Mouse (Mus musculus) kidney, embryonic 16.5 days (tissue): ENCODE data around the gene Smyd2. TPM values are rescaled to one million over a fixed set of nuclear protein-coding genes. Genes with fewer than 3 reads are reported as not detected.

Source experiments
- ATAC-seq: fragments of 200-750 bp; cut with Nextera tagmentation; 2 replicates; pipeline ENCODE4 v1.8.0; 2017; ENCODE audit warnings: moderate TSS enrichment; ENCODE audit not compliant: low FRiP score, low TSS enrichment
- H3K27ac ChIP-seq: fragments of 300-500 bp; sonication (generic); 2 replicates; pipeline ENCODE4 v1.5.1; 2014; ENCODE audit warnings: low read length
- H3K27me3 ChIP-seq: fragments of 300-500 bp; sonication (generic); 2 replicates; pipeline ENCODE4 v1.6.1; 2014; ENCODE audit warnings: low read length, control low read depth, mixed read lengths; ENCODE audit not compliant: insufficient read depth
- H3K36me3 ChIP-seq: fragments of 300-500 bp; sonication (generic); 2 replicates; pipeline ENCODE4 v1.6.1; 2014; ENCODE audit warnings: low read length, control low read depth, mixed read lengths; ENCODE audit not compliant: insufficient read depth
- H3K4me1 ChIP-seq: fragments of 300-500 bp; sonication (generic); 2 replicates; pipeline ENCODE4 v1.6.1; 2014; ENCODE audit warnings: low read length, control low read depth, mixed read lengths; ENCODE audit not compliant: insufficient read depth
- H3K4me2 ChIP-seq: fragments of 300-500 bp; sonication (generic); replicated peaks from 2 replicates; pipeline ENCODE4 v1.6.1; 2014; ENCODE audit warnings: low read depth, low read length
- H3K4me3 ChIP-seq: fragments of 300-500 bp; sonication (generic); 2 replicates; pipeline ENCODE4 v1.5.1; 2014; ENCODE audit warnings: mild to moderate bottlenecking, low read length
- H3K9ac ChIP-seq: fragments of 300-500 bp; sonication (generic); replicated peaks from 2 replicates; pipeline ENCODE4 v1.6.1; 2014; ENCODE audit warnings: low read length
- H3K9me3 ChIP-seq: fragments of 300-500 bp; sonication (generic); 2 replicates; pipeline ENCODE4 v1.6.1; 2016; ENCODE audit warnings: low read length, control low read depth
- WGBS: fragments of 180-500 bp; shearing (Covaris S2); extraction: QIAGEN DNeasy Blood & Tissue Kit; methylation state at CpG from one replicate; pipeline ENCODE4 v1.1.7; 2014; 5-methylcytosine and 5-hydroxymethylcytosine counted together
- polyA plus RNA-seq: library from polyadenylated mRNA; unstranded; fragments of >200 nt; fragmentation: Nextera tagmentation; extraction: Ambion mirVana; gene quantifications from 2 replicates; pipeline ENCODE4 v1.2.1, GENCODE M21; 2015

The Smyd2 gene
- polyA plus RNA-seq, 1 experiment from 2014 or later: 87.6 TPM

GRCm38 (mm10) chr1:189879965-189880364 is 42.2 kb downstream of the Smyd2 start:
- Histone ChIP-seq H3K4me2 (no peak overlapping the region), H3K9me3 (no peaks in the 10 kb centered on the region), H3K9ac (no peak overlapping the region), H3K27ac (peak overlapping the region; percentile 57), H3K4me1 (peaks cover 33% of the 10 kb centered on the region), H3K36me3 (peaks cover 5% of the 10 kb centered on the region; the same call in 1 of the 2 replicates), H3K4me3 (no peak overlapping the region), H3K27me3 (no peaks in the 10 kb centered on the region)
- 32% methylated on average over 8 of the region's 8 CpGs for WGBS
- ATAC-seq: peak; percentile 67

- Histone ChIP-seq H3K4me1 (peaks cover 40% of the 10 kb centered on the region), H3K4me3 (no peak overlapping the region), H3K36me3 (peaks cover 5% of the 10 kb centered on the region; the same call in 1 of the 2 replicates), H3K9me3 (no peaks in the 10 kb centered on the region), H3K9ac (no peak overlapping the region), H3K27me3 (no peaks in the 10 kb centered on the region), H3K4me2 (no peak overlapping the region), H3K27ac (0 out of 2 replicates have a peak overlapping the region, but pooled peaks have one; percentile 56)
- 0 out of 2 replicates have a peak, but pooled peaks have one; percentile 20 for ATAC-seq
- WGBS: 60% methylated on average over 2 of the region's 2 CpGs
Observed at GRCm38 (mm10) chr1:189879212-189879611, 43.0 kb downstream of the Smyd2 start.

- no peaks in the 10 kb centered on the region for H3K9me3 ChIP-seq
- H3K4me2 ChIP-seq: no peak overlapping the region
- peaks cover 35% of the 10 kb centered on the region for H3K4me1 ChIP-seq
- H3K9ac ChIP-seq: no peak overlapping the region
- ATAC-seq: no peak
- 69% methylated on average over 8 of the region's 8 CpGs for WGBS
- peaks cover 27% of the 10 kb centered on the region for H3K36me3 ChIP-seq
- H3K27me3 ChIP-seq: no peaks in the 10 kb centered on the region
- no peak overlapping the region for H3K4me3 ChIP-seq
- no peak overlapping the region for H3K27ac ChIP-seq
Observed at GRCm38 (mm10) chr1:189876162-189876561, 46.0 kb downstream of the Smyd2 start.

- Histone ChIP-seq H3K4me3 (no peak overlapping the region), H3K4me2 (no peak overlapping the region), H3K4me1 (peaks cover 30% of the 10 kb centered on the region), H3K27me3 (no peaks in the 10 kb centered on the region), H3K9ac (no peak overlapping the region), H3K36me3 (peaks cover 34% of the 10 kb centered on the region), H3K27ac (peak overlapping the region; percentile 63), H3K9me3 (no peaks in the 10 kb centered on the region)
- ATAC-seq: no peak
- WGBS: 13% methylated on average over 6 of the region's 6 CpGs
Observed at GRCm38 (mm10) chr1:189875439-189875861, 46.7 kb downstream of the Smyd2 start.

- Histone ChIP-seq H3K4me1 (peaks cover 19% of the 10 kb centered on the region), H3K36me3 (peaks cover 49% of the 10 kb centered on the region), H3K27ac (no peak overlapping the region), H3K4me3 (no peak overlapping the region), H3K9me3 (no peaks in the 10 kb centered on the region), H3K4me2 (no peak overlapping the region), H3K27me3 (no peaks in the 10 kb centered on the region), H3K9ac (no peak overlapping the region)
- 83% methylated on average over 8 of the region's 8 CpGs for WGBS
- ATAC-seq: no peak
Observed at GRCm38 (mm10) chr1:189873591-189873990, 48.6 kb downstream of the Smyd2 start.

GRCm38 (mm10) chr1:189872050-189872449 is 50.1 kb downstream of the Smyd2 start:
- Histone ChIP-seq H3K9ac (no peak overlapping the region), H3K9me3 (no peaks in the 10 kb centered on the region), H3K4me1 (peaks cover 30% of the 10 kb centered on the region), H3K27ac (no peak overlapping the region), H3K4me2 (no peak overlapping the region), H3K36me3 (peaks cover 43% of the 10 kb centered on the region), H3K4me3 (no peak overlapping the region), H3K27me3 (no peaks in the 10 kb centered on the region)
- 85% methylated on average over 4 of the region's 4 CpGs for WGBS
- no peak for ATAC-seq

GRCm38 (mm10) chr1:189871625-189872024 is 50.5 kb downstream of the Smyd2 start:
- peaks cover 43% of the 10 kb centered on the region for H3K36me3 ChIP-seq
- H3K9ac ChIP-seq: no peak overlapping the region
- H3K9me3 ChIP-seq: no peaks in the 10 kb centered on the region
- no peaks in the 10 kb centered on the region for H3K27me3 ChIP-seq
- WGBS: 88% methylated on average over 8 of the region's 8 CpGs
- no peak overlapping the region for H3K27ac ChIP-seq
- no peak for ATAC-seq
- H3K4me2 ChIP-seq: no peak overlapping the region
- peaks cover 34% of the 10 kb centered on the region for H3K4me1 ChIP-seq
- no peak overlapping the region for H3K4me3 ChIP-seq

GRCm38 (mm10) chr1:189870539-189870938 is 51.6 kb downstream of the Smyd2 start:
- no peak for ATAC-seq
- H3K36me3 ChIP-seq: peaks cover 49% of the 10 kb centered on the region

GRCm38 (mm10) chr1:189869651-189870270 is 52.4 kb downstream of the Smyd2 start:
- 92% methylated on average over 18 of the region's 18 CpGs for WGBS
- no peak overlapping the region for H3K4me3 ChIP-seq
- peaks cover 22% of the 10 kb centered on the region for H3K4me1 ChIP-seq
- no peak overlapping the region for H3K27ac ChIP-seq
- H3K9me3 ChIP-seq: no peaks in the 10 kb centered on the region
- ATAC-seq: no peak
- H3K36me3 ChIP-seq: peaks cover 56% of the 10 kb centered on the region
- no peak overlapping the region for H3K9ac ChIP-seq
- H3K27me3 ChIP-seq: no peaks in the 10 kb centered on the region
- H3K4me2 ChIP-seq: no peak overlapping the region

More at GRCm38 (mm10) chr1:189870539-189870938, 51.6 kb downstream of the Smyd2 start:
- no peak overlapping the region for H3K27ac ChIP-seq
- H3K4me1 ChIP-seq: peaks cover 30% of the 10 kb centered on the region
- H3K27me3 ChIP-seq: no peaks in the 10 kb centered on the region
- H3K9me3 ChIP-seq: no peaks in the 10 kb centered on the region
- H3K4me2 ChIP-seq: no peak overlapping the region
- no peak overlapping the region for H3K4me3 ChIP-seq
- H3K9ac ChIP-seq: no peak overlapping the region
- 87% methylated on average over 8 of the region's 8 CpGs for WGBS

- Histone ChIP-seq H3K4me1 (peaks cover 17% of the 10 kb centered on the region), H3K4me3 (no peak overlapping the region), H3K9ac (no peak overlapping the region), H3K27ac (0 out of 2 replicates have a peak overlapping the region, but pooled peaks have one; percentile 50), H3K9me3 (no peaks in the 10 kb centered on the region), H3K36me3 (peaks cover 59% of the 10 kb centered on the region), H3K27me3 (no peaks in the 10 kb centered on the region), H3K4me2 (no peak overlapping the region)
- WGBS: 86% methylated on average over 10 of the region's 10 CpGs
- no peak for ATAC-seq
Observed at GRCm38 (mm10) chr1:189868036-189868435, 54.1 kb downstream of the Smyd2 start.
